Mouse (Mus musculus) midbrain, embryonic 10.5 days (tissue): ENCODE results near the gene Bcl2l2. TPM values are rescaled to one million over a fixed set of nuclear protein-coding genes. Genes with fewer than 3 reads are reported as not detected.

Source experiments
- DNase-seq: peaks from one replicate; pipeline ENCODE4 v3.0.0-alpha.2; 2017; ENCODE audit warnings: low spot score
- H3K27ac ChIP-seq: fragments of 300-500 bp; sonication (generic); replicated peaks from 2 replicates; pipeline ENCODE4 v1.5.1; 2016; ENCODE audit warnings: mild to moderate bottlenecking
- H3K27me3 ChIP-seq: fragments of 300-500 bp; sonication (generic); 2 replicates; pipeline ENCODE4 v1.6.1; 2016; ENCODE audit warnings: low read depth, mild to moderate bottlenecking; ENCODE audit not compliant: poor library complexity, severe bottlenecking
- H3K36me3 ChIP-seq: fragments of 300-500 bp; sonication (generic); 2 replicates; pipeline ENCODE4 v1.6.1; 2016; ENCODE audit warnings: mild to moderate bottlenecking, moderate library complexity
- H3K4me1 ChIP-seq: fragments of 300-500 bp; sonication (generic); 2 replicates; pipeline ENCODE4 v1.6.1; 2016
- H3K4me3 ChIP-seq: fragments of 300-500 bp; sonication (generic); 2 replicates; pipeline ENCODE4 v1.5.1; 2016; ENCODE audit warnings: mild to moderate bottlenecking, moderate library complexity
- H3K9me3 ChIP-seq: fragments of 300-500 bp; sonication (generic); replicated peaks from 2 replicates; pipeline ENCODE4 v1.6.1; 2016; ENCODE audit warnings: mild to moderate bottlenecking
- WGBS: fragments of 180-500 bp; shearing (Covaris S2); methylation state at CpG from one replicate; pipeline ENCODE4 v1.1.7; 2016; 5-methylcytosine and 5-hydroxymethylcytosine counted together
- polyA plus RNA-seq: library from polyadenylated mRNA; unstranded; fragments of >200 nt; fragmentation: Nextera tagmentation; extraction: Ambion mirVana; gene quantifications from 2 replicates; pipeline ENCODE4 v1.2.1, GENCODE M21; 2016

The Bcl2l2 gene
- polyA plus RNA-seq, 1 experiment from 2014 or later: 2.7 TPM

DNA sequence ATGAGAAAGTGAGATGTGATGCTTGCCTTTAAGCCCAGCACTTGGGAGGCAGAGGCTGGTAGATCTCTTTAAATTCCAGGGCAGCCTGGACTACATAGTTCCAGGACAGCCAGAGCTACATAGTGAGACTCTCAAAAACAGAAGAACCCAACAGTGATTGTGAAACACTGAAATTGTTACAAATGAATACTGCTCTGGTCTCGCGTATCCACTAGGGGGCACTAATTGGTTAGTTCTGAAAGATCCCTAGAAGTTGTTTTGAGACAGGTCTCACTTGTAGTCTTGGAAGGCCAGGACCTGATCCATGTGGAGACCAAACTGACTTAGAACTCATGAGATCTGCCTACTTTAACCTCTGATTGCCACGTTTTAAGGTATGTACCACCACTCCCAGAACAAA, 17.2 kb downstream of the Bcl2l2 start:
- no peaks in the 10 kb centered on the region for H3K9me3 ChIP-seq
- WGBS: 1% methylated on average over 3 of the region's 3 CpGs
- peaks cover 60% of the 10 kb centered on the region for H3K36me3 ChIP-seq
- H3K4me1 ChIP-seq: peaks cover 8% of the 10 kb centered on the region
- DNase-seq: peak; percentile 65
- no peak overlapping the region for H3K4me3 ChIP-seq
- no peak overlapping the region for H3K27ac ChIP-seq
- H3K27me3 ChIP-seq: no peaks in the 10 kb centered on the region

- Histone ChIP-seq H3K4me1 (peaks cover 11% of the 10 kb centered on the region; the same call in 1 of the 2 replicates), H3K27ac (no peak overlapping the region), H3K36me3 (peaks cover 57% of the 10 kb centered on the region), H3K4me3 (no peak overlapping the region), H3K27me3 (no peaks in the 10 kb centered on the region), H3K9me3 (no peaks in the 10 kb centered on the region)
- no peak for DNase-seq
- 90% methylated on average over 4 of the region's 4 CpGs for WGBS
Observed at GRCm38 (mm10) chr14:54903641-54904040, 20.5 kb downstream of the Bcl2l2 start.

DNA sequence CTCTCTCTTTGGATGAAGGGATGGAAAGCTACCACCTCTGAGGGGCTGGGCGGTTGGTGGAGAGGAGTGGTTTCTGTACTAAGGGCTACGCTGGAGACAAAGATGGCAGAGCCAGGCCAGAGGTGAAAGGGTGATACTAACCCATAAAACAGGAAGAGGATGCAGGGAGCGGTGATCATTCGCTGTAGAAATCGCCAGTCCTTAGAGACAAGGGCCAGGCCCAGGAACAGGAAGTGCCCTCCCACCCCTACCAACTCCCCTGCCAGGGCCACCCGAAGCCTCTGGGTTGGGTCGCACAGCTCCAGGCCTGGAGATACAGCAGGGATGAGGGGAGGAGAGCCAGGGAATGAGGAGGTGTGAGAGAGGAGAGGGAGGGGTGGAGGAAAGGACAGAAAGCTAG, 25.5 kb downstream of the Bcl2l2 start:
- Histone ChIP-seq H3K4me1 (peaks cover 41% of the 10 kb centered on the region), H3K27me3 (no peaks in the 10 kb centered on the region), H3K9me3 (no peaks in the 10 kb centered on the region), H3K4me3 (no peak overlapping the region), H3K36me3 (peaks cover 72% of the 10 kb centered on the region), H3K27ac (no peak overlapping the region)
- no peak for DNase-seq
- WGBS: 81% methylated on average over 7 of the region's 7 CpGs

GRCm38 (mm10) chr14:54912109-54912850, 29.1 kb downstream of the Bcl2l2 start:
- WGBS: 4% methylated on average over 66 of the region's 69 CpGs
- DNase-seq: peak; percentile 46
- H3K27me3 ChIP-seq: no peaks in the 10 kb centered on the region
- no peaks in the 10 kb centered on the region for H3K9me3 ChIP-seq
- peak overlapping the region; percentile 95 for H3K27ac ChIP-seq
- peaks cover 38% of the 10 kb centered on the region for H3K4me1 ChIP-seq
- peaks cover 63% of the 10 kb centered on the region for H3K36me3 ChIP-seq
- H3K4me3 ChIP-seq: peak overlapping the region; percentile 91

- H3K4me1 ChIP-seq: peaks cover 36% of the 10 kb centered on the region
- under 1% methylated on average over 28 of the region's 28 CpGs for WGBS
- H3K4me3 ChIP-seq: peak within 1 kb of the TSS; percentile 91
- peaks cover 63% of the 10 kb centered on the region for H3K36me3 ChIP-seq
- peak within 1 kb of the TSS; percentile 95 for H3K27ac ChIP-seq
- H3K9me3 ChIP-seq: no peaks in the 10 kb centered on the region
- no peaks in the 10 kb centered on the region for H3K27me3 ChIP-seq
- DNase-seq: peak; percentile 84
Observed at GRCm38 (mm10) chr14:54912886-54913285, 29.7 kb downstream of the Bcl2l2 start, which contains the start of gene Slc22a17. TSS of gene Slc22a17 (minus strand) at chr14:54913132.

DNA sequence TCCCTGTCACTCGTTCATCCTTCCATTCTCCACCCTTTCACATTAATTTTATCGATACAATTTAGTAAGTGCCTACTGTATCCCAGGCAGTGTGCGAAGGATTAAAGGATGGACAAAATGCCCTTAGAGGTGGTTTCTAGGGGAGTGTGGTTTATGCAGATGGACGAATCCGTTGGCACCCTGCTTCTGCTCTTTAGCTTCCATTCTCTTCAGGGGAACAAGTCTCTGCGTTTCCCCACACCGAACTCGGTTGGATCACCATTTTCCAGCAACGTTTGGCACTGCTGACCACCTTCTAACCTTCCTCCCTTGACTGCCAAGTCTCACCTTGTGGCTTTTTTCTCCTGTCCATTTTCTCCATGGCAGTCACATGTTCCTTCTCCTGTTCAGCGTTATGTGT, 30.2 kb downstream of the Bcl2l2 start:
- no peak for DNase-seq
- Histone ChIP-seq H3K9me3 (no peaks in the 10 kb centered on the region), H3K4me1 (peaks cover 35% of the 10 kb centered on the region), H3K27me3 (no peaks in the 10 kb centered on the region), H3K36me3 (peaks cover 63% of the 10 kb centered on the region), H3K4me3 (peak overlapping the region; percentile 91), H3K27ac (peak overlapping the region; percentile 95)
- 17% methylated on average over 10 of the region's 10 CpGs for WGBS

DNA sequence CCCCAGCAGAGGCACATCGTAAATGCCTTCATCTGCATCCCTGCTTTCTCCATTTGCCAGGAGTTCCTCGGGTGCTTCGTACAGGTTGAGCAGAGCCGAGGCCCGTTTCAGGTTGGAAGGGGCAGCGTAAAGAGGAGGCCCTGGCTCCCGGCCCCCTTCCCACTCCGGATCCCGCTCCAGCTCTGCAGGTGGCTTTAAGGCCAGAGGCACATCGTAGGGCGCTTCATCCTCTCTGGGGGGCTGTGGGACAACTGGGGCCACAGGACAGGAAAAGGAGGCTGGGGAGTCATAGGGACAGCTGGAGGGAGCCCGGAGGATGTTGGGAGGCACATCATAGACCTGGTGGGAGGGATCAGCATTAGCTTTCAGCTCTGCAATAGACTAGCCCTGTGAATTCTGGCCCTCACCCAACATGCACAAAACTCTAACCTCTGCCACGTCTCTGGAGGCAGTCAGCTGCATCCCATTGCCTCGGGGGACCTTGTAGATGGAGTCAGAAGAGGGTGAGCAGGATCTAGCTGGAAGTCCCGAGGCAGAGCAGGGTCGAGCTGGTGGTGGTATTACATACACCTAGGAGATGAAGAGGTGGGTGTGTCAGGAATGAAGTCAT, 37.0 kb downstream of the Bcl2l2 start:
- H3K4me1 ChIP-seq: peaks cover 21% of the 10 kb centered on the region
- H3K4me3 ChIP-seq: no peak overlapping the region; the same call in 1 of the 2 replicates
- peaks cover 24% of the 10 kb centered on the region for H3K9me3 ChIP-seq
- peaks cover 86% of the 10 kb centered on the region for H3K36me3 ChIP-seq
- H3K27ac ChIP-seq: no peak overlapping the region
- WGBS: 95% methylated on average over 16 of the region's 16 CpGs
- no peaks in the 10 kb centered on the region for H3K27me3 ChIP-seq
- no peak for DNase-seq

DNA sequence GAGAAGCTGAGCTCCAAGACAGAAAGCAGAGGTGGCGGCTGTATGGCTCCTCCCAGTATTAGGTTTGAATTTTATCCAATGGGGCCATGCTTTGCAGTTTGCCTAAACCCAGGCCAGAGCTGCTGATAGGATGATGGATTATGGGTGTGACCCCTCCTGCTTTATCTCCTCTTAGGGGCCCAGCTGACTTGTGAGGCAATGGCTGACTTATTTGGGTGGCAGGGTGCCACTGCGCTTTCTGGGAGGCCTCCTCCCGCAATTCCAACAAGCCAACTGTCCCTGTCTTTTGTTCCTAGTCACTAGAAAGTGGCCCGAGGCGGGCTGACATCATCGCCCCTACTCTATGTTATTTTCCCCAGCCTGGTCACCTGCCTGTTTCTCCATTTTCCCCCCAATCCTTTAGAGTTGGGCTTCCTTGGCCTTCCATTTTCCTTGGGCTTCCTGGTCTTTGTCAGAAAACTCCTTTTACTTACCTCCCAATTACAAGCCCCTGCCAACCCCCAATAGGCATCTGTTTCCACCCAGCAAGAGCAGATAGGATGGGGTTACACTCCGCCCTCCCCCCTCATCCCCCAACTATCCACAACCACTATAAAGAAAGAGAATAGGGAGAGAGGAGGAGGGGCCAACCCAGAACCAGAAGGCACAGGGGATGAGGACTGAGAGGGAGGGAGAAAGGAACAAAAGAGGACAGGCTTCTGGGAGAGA, 41.6 kb downstream of the Bcl2l2 start:
- peak; percentile 75 for DNase-seq
- Histone ChIP-seq H3K4me1 (peaks cover 49% of the 10 kb centered on the region), H3K4me3 (peak overlapping the region; percentile 75), H3K27ac (peak overlapping the region; percentile 100), H3K9me3 (peaks cover 24% of the 10 kb centered on the region), H3K27me3 (peaks cover 15% of the 10 kb centered on the region), H3K36me3 (peaks cover 39% of the 10 kb centered on the region)
- 8% methylated on average over 7 of the region's 7 CpGs for WGBS

DNA sequence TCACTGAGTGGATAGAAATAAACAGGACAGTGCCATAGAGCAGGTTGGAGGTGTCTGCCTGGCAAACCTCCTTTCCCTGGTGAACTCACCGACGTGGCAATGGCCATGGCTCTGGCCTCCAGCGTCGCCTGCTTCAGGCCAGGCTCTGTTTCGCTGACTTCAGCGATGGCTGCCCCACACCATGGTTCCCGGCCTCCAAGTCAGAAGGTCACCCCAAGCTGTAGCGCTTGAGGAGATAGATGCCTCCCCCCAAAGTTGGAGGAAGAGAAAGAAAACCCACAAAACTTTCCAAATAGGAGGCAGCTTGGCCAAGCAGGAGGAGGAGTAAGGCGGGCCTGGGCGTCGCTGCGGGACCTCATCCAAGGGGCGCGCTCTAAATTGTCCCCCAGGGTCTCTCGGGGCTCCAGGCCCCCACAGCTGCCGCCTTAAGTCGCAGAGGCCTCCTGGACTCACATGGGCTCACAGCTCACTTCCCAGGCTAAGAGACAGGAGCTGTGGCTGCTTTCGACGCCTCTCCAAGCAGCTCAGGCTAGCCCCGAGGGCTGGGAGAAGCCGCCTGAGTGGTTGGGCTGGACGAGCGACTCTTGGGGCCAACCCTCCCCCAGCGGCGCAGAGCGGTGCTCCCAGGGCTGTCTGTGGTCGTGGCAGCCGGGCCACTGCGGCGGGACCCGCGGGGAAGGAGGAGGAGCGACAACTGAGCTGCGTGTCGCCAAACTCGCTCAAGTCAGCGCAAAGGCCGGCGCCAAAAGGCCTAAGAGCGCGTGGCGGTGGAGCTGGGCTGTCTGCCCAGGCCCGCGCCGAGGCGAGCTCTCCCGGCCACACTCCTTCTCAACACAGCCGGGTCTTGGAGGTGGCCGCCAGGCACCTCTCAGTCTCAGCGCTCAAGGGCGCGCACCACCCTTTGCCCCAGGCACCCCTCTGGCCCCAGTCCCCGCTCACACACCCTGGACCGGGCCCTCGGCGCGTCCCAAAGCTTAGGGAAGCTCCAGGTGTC, 42.5 kb downstream of the Bcl2l2 start, which contains the start of gene Efs:
Gene Efs, minus strand, starts transcription at position 778 of the 994 bp plus-strand sequence.
- peak within 1 kb of the TSS; percentile 75 for H3K4me3 ChIP-seq
- H3K9me3 ChIP-seq: peaks cover 20% of the 10 kb centered on the region
- DNase-seq: peak; percentile 79
- H3K27ac ChIP-seq: peak within 1 kb of the TSS; percentile 100
- peaks cover 15% of the 10 kb centered on the region for H3K27me3 ChIP-seq
- peaks cover 58% of the 10 kb centered on the region for H3K4me1 ChIP-seq
- under 1% methylated on average over 57 of the region's 57 CpGs for WGBS
- H3K36me3 ChIP-seq: peaks cover 31% of the 10 kb centered on the region

GRCm38 (mm10) chr14:54926401-54927158, 43.4 kb downstream of the Bcl2l2 start:
- Histone ChIP-seq H3K9me3 (peaks cover 11% of the 10 kb centered on the region), H3K4me1 (peaks cover 66% of the 10 kb centered on the region)
- WGBS: under 1% methylated on average over 52 of the region's 58 CpGs

GRCm38 (mm10) chr14:54927296-54927695, 44.1 kb downstream of the Bcl2l2 start:
- Histone ChIP-seq H3K27ac (peak overlapping the region; percentile 100), H3K4me3 (peak overlapping the region; percentile 75), H3K9me3 (peaks cover 4% of the 10 kb centered on the region; the same call in 1 of the 2 replicates), H3K4me1 (peaks cover 71% of the 10 kb centered on the region), H3K27me3 (peaks cover 15% of the 10 kb centered on the region), H3K36me3 (peaks cover 14% of the 10 kb centered on the region)
- WGBS: 6% methylated on average over 7 of the region's 7 CpGs
- DNase-seq: no peak

More at GRCm38 (mm10) chr14:54926401-54927158, 43.4 kb downstream of the Bcl2l2 start:
- Histone ChIP-seq H3K4me3 (peak overlapping the region; percentile 75), H3K27ac (peak overlapping the region; percentile 100), H3K36me3 (peaks cover 22% of the 10 kb centered on the region), H3K27me3 (peaks cover 15% of the 10 kb centered on the region)
- DNase-seq: peak; percentile 92
